Mouse (Mus musculus) ES-Bruce4 (cell line): Measurements from ENCODE around the gene Lysmd3. TPM values are rescaled to one million over a fixed set of nuclear protein-coding genes. Genes with fewer than 3 reads are reported as not detected.

Experiments used
- H3K27ac ChIP-seq: 2 replicates; pipeline ENCODE4 v1.5.1; 2012; ENCODE audit warnings: low read length, inconsistent platforms; ENCODE audit not compliant: insufficient read depth
- H3K27me3 ChIP-seq: 2 replicates; pipeline ENCODE4 v1.6.1; 2012; ENCODE audit warnings: mild to moderate bottlenecking, low read length, inconsistent platforms; ENCODE audit not compliant: control insufficient read depth, poor library complexity, insufficient read depth, severe bottlenecking
- H3K36me3 ChIP-seq: 2 replicates; pipeline ENCODE4 v1.6.1; 2012; ENCODE audit warnings: inconsistent platforms, mild to moderate bottlenecking, low read length, moderate library complexity; ENCODE audit not compliant: control insufficient read depth, poor library complexity, insufficient read depth, severe bottlenecking
- H3K4me1 ChIP-seq: one replicate; pipeline ENCODE4 v1.8.1; 2011; ENCODE audit warnings: low read length; ENCODE audit not compliant: control insufficient read depth, insufficient read depth
- H3K4me3 ChIP-seq: 2 replicates; pipeline ENCODE4 v1.5.1; 2011; ENCODE audit warnings: low read depth, mild to moderate bottlenecking, low read length
- H3K9ac ChIP-seq: 2 replicates; pipeline ENCODE4 v1.6.1; 2012; ENCODE audit warnings: low read depth, mild to moderate bottlenecking, inconsistent platforms; ENCODE audit not compliant: poor library complexity, severe bottlenecking
- H3K9me3 ChIP-seq: replicated peaks from 2 replicates; pipeline ENCODE4 v1.6.1; 2012; ENCODE audit warnings: mild to moderate bottlenecking, low read length, inconsistent platforms; ENCODE audit not compliant: control insufficient read depth, poor library complexity, insufficient read depth, severe bottlenecking
- CTCF ChIP-seq: IDR thresholded peaks from one replicate; pipeline ENCODE4 v1.8.1; 2011; ENCODE audit warnings: low read depth, low read length
- EP300 ChIP-seq: IDR thresholded peaks from 2 replicates; pipeline ENCODE4 v1.6.1; 2011; ENCODE audit warnings: low read depth, low read length; ENCODE audit not compliant: insufficient read depth
- POLR2A ChIP-seq: IDR thresholded peaks from one replicate; pipeline ENCODE4 v1.8.1; 2011; ENCODE audit warnings: low read length; ENCODE audit not compliant: insufficient read depth
- polyA plus RNA-seq: library from polyadenylated mRNA; stranded (reverse); fragments of >200 nt; gene quantifications from 2 replicates; pipeline ENCODE4 v1.2.4, GENCODE M21; 2011; ENCODE audit warnings: low read depth; ENCODE audit not compliant: missing spikeins, insufficient read depth, insufficient read length

Gene Lysmd3
- polyA plus RNA-seq, 1 experiment = 21.0 TPM

GRCm38 (mm10) chr13:81632720-81633415, 24.6 kb upstream of the Lysmd3 start, which contains the start of gene Adgrv1:
Gene Adgrv1 (minus strand): TSS chr13:81633154.
- peak within 1 kb of the TSS; percentile 55 for H3K9ac ChIP-seq
- peaks cover 2% of the 10 kb centered on the region for H3K4me1 ChIP-seq
- H3K4me3 ChIP-seq = peak within 1 kb of the TSS; percentile 77
- H3K27ac ChIP-seq = no peak within 1 kb of the TSS
- no peaks in the 10 kb centered on the region for H3K9me3 ChIP-seq
- peaks cover 2% of the 10 kb centered on the region; the same call in 1 of the 2 replicates for H3K36me3 ChIP-seq
- H3K27me3 ChIP-seq = no peaks in the 10 kb centered on the region
- peak; percentile 75 for TF ChIP-seq POLR2A
- 0 out of 2 replicates have a peak, but pooled peaks have one; percentile 31 for TF ChIP-seq EP300
- TF ChIP-seq CTCF = no peak

GRCm38 (mm10) chr13:81639624-81640023, 17.8 kb upstream of the Lysmd3 start:
- Histone ChIP-seq H3K27me3 (no peaks in the 10 kb centered on the region), H3K27ac (no peak overlapping the region), H3K4me1 (peaks cover 2% of the 10 kb centered on the region), H3K9me3 (no peaks in the 10 kb centered on the region), H3K9ac (no peak overlapping the region), H3K4me3 (no peak overlapping the region), H3K36me3 (peaks cover 2% of the 10 kb centered on the region; the same call in 1 of the 2 replicates)
- TF ChIP-seq POLR2A (no peak), CTCF (no peak), EP300 (peak; percentile 72)

DNA sequence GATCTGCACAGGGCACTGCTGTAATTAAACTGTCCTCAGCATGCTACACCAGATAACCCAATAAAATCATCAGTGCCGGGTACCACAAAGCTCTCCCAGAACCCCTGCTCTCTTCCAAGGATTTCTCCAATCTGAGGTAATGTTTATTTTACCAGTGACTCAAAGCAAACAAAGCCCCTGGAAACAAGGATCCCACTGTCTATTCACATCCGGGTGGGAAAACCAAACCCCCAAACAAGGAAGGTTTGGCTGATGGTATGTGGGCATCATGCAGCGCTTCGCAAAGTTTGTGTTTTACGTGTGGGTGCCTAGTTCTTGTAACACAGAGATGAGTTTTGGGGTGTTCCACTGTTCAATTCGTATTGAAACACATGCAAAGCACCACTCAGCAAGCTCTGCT, 16.6 kb upstream of the Lysmd3 start:
- Histone ChIP-seq H3K9me3 (no peaks in the 10 kb centered on the region), H3K4me1 (peaks cover 2% of the 10 kb centered on the region), H3K4me3 (no peak overlapping the region), H3K36me3 (peaks cover 2% of the 10 kb centered on the region; the same call in 1 of the 2 replicates), H3K9ac (0 out of 2 replicates have a peak overlapping the region, but pooled peaks have one; percentile 39), H3K27ac (no peak overlapping the region), H3K27me3 (no peaks in the 10 kb centered on the region)
- no peak for TF ChIP-seq CTCF
- TF ChIP-seq EP300 = no peak
- TF ChIP-seq POLR2A = no peak

DNA sequence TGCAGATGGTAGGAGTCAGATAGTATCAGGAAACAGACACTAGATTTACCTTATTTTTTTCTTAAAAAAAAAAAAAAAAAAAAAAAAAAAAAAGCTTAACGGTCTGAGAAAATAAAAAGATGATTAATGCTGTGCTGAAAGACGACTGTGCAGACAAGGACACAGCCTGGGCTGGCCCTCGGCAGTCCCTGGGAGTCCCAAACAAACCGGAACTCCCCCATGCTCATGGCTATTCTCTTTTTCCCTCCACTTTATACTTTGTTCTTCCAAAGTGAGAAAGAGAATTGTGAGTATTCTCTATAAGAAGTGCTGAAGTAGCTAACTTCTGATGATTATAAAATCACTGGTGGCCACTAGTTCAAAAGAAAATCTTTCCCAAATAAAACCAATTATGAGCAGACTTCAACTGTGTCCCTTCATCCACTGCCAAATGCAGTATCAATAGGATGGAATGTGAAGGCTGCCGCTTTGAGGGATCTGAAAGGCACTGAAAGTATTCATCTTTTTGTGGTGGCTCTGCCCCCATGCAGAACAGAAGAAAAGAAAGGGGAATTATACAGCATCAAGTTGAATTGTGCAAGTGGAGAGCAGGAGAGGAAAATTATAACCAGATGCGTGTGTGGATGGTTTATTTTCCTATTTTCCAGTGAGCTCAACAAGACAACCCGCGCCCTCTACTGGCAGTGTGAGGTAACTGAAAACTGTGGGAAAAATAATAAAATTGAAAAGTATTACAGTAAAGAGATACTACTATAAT, 16.0 kb upstream of the Lysmd3 start:
- Histone ChIP-seq H3K36me3 (peaks cover 2% of the 10 kb centered on the region; the same call in 1 of the 2 replicates), H3K9ac (0 out of 2 replicates have a peak overlapping the region, but pooled peaks have one; percentile 39), H3K4me1 (peaks cover 2% of the 10 kb centered on the region), H3K4me3 (no peak overlapping the region), H3K27me3 (no peaks in the 10 kb centered on the region), H3K9me3 (no peaks in the 10 kb centered on the region), H3K27ac (no peak overlapping the region; the same call in 1 of the 2 replicates)
- TF ChIP-seq EP300 (no peak), CTCF (peak; percentile 20), POLR2A (no peak)

DNA sequence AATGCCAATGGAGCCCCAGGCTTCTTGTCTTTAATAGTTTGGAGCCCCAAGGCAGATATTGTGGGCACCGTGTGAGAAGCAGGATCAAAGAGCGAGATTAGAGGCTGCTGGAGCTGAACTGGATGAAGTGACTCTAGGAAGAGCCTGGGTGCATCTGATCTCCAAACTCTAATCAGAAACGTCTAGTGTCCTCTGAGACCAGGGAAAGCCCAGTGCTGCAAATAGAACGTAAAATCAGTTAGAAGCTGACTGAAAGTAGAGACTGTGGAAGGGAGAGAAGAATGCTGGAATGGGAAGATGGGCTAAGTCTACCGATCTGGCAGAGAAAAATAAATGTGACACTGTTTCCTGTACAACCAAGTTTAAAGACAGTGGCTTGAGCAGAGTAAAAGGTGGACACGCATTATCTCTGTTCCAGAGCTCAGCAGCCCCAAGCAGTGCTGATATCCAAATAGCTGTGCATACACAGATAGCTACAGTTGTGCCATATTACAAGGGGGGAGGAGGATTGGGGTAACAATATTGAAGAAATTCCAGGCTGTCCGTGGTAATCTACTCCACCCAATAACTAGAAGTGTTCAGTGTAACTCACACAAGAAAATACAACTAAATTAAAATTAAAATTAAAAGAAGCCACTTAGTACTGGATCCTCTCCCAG, 14.8 kb upstream of the Lysmd3 start:
- H3K27ac ChIP-seq = no peak overlapping the region
- H3K4me3 ChIP-seq = no peak overlapping the region
- H3K9ac ChIP-seq = peak overlapping the region; percentile 53; the same call in 1 of the 2 replicates
- no peaks in the 10 kb centered on the region for H3K36me3 ChIP-seq
- no peaks in the 10 kb centered on the region for H3K9me3 ChIP-seq
- peaks cover 2% of the 10 kb centered on the region for H3K4me1 ChIP-seq
- no peaks in the 10 kb centered on the region for H3K27me3 ChIP-seq
- no peak for TF ChIP-seq CTCF
- TF ChIP-seq POLR2A = no peak
- no peak for TF ChIP-seq EP300
